Mouse (Mus musculus) embryonic facial prominence, embryonic 12.5 days (tissue): Measurements from ENCODE around the gene Phf21b. TPM values are rescaled to one million over a fixed set of nuclear protein-coding genes. Genes with fewer than 3 reads are reported as not detected.

Experiments
- ATAC-seq: fragments of 200-750 bp; cut with Nextera tagmentation; 2 replicates; pipeline ENCODE4 v1.8.0; 2017; ENCODE audit not compliant: insufficient number of reproducible peaks, insufficient read depth, low FRiP score, low TSS enrichment
- H3K27ac ChIP-seq: fragments of 300-500 bp; sonication (generic); 2 replicates; pipeline ENCODE4 v1.5.1; 2016; ENCODE audit warnings: mild to moderate bottlenecking
- H3K27me3 ChIP-seq: fragments of 300-500 bp; sonication (generic); 2 replicates; pipeline ENCODE4 v1.6.1; 2016; ENCODE audit warnings: mild to moderate bottlenecking, moderate library complexity
- H3K36me3 ChIP-seq: fragments of 300-500 bp; sonication (generic); 2 replicates; pipeline ENCODE4 v1.6.1; 2016; ENCODE audit warnings: mild to moderate bottlenecking
- H3K4me1 ChIP-seq: fragments of 300-500 bp; sonication (generic); 2 replicates; pipeline ENCODE4 v1.6.1; 2016
- H3K4me2 ChIP-seq: fragments of 300-500 bp; sonication (generic); replicated peaks from 2 replicates; pipeline ENCODE4 v1.6.1; 2016; ENCODE audit warnings: mild to moderate bottlenecking, moderate library complexity
- H3K4me3 ChIP-seq: fragments of 300-500 bp; sonication (generic); 2 replicates; pipeline ENCODE4 v1.5.1; 2016; ENCODE audit warnings: mild to moderate bottlenecking
- H3K9ac ChIP-seq: fragments of 300-500 bp; sonication (generic); 2 replicates; pipeline ENCODE4 v1.6.1; 2016; ENCODE audit warnings: mild to moderate bottlenecking, moderate library complexity
- H3K9me3 ChIP-seq: fragments of 300-500 bp; sonication (generic); 2 replicates; pipeline ENCODE4 v1.6.1; 2016; ENCODE audit warnings: mild to moderate bottlenecking, moderate library complexity
- WGBS: fragments of 180-500 bp; shearing (Covaris S2); methylation state at CpG from one replicate; pipeline ENCODE4 v1.1.7; 2016; 5-methylcytosine and 5-hydroxymethylcytosine counted together
- polyA plus RNA-seq: library from polyadenylated mRNA; unstranded; fragments of >200 nt; fragmentation: Nextera tagmentation; extraction: Ambion mirVana; gene quantifications from 2 replicates; pipeline ENCODE4 v1.2.1, GENCODE M21; 2016

Gene Phf21b
- polyA plus RNA-seq, 1 experiment from 2014 or later, result 1.9 TPM

DNA sequence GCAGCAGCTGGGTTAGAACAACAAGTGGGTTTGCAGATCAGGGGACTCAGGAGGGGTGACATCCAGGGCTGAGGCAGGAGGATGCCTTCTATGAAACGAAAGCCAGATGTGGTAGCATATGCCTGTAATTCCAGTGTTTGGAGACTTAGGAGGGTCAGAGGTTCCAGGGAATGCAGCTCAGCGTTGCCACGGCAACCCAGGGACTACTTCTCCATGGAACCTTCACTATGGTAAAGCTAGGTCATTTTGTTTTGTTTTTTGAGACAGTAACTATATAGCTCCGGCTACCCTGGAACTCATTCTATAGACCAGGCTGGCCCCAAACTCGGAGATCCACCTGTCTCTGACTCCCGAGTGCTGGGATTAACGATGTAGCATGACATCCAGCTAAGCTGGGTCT is 117.6 kb downstream of the Phf21b start:
- Histone ChIP-seq H3K27me3 (no peaks in the 10 kb centered on the region), H3K4me1 (no peaks in the 10 kb centered on the region), H3K36me3 (no peaks in the 10 kb centered on the region), H3K4me3 (no peak overlapping the region), H3K27ac (no peak overlapping the region), H3K9me3 (no peaks in the 10 kb centered on the region), H3K9ac (no peak overlapping the region), H3K4me2 (no peak overlapping the region)
- 91% methylated on average over 7 of the region's 7 CpGs for WGBS
- ATAC-seq, result no peak

DNA sequence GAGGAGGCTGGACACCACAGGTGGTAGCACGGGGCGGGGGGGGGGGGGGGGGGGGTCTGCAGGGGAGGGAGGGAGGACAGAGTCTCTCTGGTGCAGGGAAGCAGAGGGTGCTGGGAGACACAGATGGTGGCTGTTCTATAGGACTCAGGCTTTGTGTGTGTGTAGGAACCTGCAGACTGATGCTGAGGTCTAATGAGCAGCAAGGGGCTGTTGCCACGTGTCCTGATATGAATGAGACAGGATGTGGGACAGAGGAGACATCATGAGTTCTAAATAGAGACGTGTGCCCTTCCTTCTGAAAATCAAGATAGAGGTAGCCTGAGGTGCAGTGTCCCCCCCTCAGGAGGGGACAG is 118.9 kb downstream of the Phf21b start:
- no peak overlapping the region for H3K9ac ChIP-seq
- WGBS, result 45% methylated on average over 3 of the region's 4 CpGs
- H3K4me1 ChIP-seq, result no peaks in the 10 kb centered on the region
- no peaks in the 10 kb centered on the region for H3K9me3 ChIP-seq
- H3K36me3 ChIP-seq, result no peaks in the 10 kb centered on the region
- H3K27me3 ChIP-seq, result no peaks in the 10 kb centered on the region
- no peak overlapping the region for H3K4me3 ChIP-seq
- no peak overlapping the region for H3K27ac ChIP-seq
- no peak for ATAC-seq
- H3K4me2 ChIP-seq, result no peak overlapping the region

DNA sequence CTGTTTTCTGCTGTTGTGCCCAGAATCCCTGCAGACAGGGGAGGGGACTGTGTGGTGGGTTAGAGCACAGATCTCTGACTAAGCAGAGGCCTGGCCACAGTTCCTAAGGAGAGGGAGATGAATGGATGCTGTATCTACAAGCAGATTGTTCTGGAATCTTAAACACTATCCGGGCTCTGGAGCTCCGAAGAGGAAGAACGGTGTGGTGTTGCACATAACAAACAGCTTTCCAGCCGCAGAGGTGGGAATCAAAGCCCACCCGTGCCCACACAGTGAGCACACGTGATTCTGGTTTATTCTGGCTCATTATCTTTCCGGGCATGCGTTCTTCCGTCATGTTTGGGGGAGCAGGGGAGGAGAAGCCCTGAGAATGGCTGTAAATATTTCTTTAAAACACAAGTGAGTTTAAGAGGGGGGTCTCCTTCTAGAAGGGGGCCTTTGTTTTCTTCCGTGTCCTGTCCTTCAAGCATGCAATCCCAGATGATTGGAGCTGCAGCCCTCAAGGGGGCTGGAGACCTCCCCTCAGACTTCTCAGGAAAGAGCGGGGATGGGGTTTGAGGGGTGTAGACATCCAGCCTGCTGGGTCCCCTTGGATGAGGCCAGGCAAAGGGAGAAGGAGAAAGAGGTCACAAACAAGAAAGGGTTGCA is 119.4 kb downstream of the Phf21b start:
- no peaks in the 10 kb centered on the region for H3K27me3 ChIP-seq
- H3K27ac ChIP-seq, result no peak overlapping the region
- no peaks in the 10 kb centered on the region for H3K9me3 ChIP-seq
- no peaks in the 10 kb centered on the region for H3K36me3 ChIP-seq
- no peak for ATAC-seq
- H3K9ac ChIP-seq, result no peak overlapping the region
- no peaks in the 10 kb centered on the region for H3K4me1 ChIP-seq
- WGBS, result 53% methylated on average over 11 of the region's 11 CpGs
- H3K4me3 ChIP-seq, result no peak overlapping the region
- no peak overlapping the region for H3K4me2 ChIP-seq

Other genes with a start within 250 kb of the Phf21b start
- 20.4 and 20.7 TPM in 2 replicates for gene Prr5, start 186.4 kb downstream of the Phf21b start, polyA plus RNA-seq
- 3.9 and 4.1 TPM in 2 replicates for gene Arhgap8, start 136.0 kb downstream of the Phf21b start, polyA plus RNA-seq
- gene Gm29666, start 64.0 kb upstream of the Phf21b start, polyA plus RNA-seq, result 0.95 and 1.2 TPM in 2 replicates
- 53.8 and 54.8 TPM in 2 replicates for gene Nup50, start 67.4 kb upstream of the Phf21b start, polyA plus RNA-seq
- gene 5031439G07Rik, start 132.5 kb upstream of the Phf21b start, polyA plus RNA-seq, result 10.7 and 12.3 TPM in 2 replicates
- gene Upk3a, start 161.1 kb upstream of the Phf21b start, polyA plus RNA-seq, result 0.34 and 0.35 TPM in 2 replicates
- 24.2 and 24.5 TPM in 2 replicates for gene Fam118a, start 172.9 kb upstream of the Phf21b start, polyA plus RNA-seq